Mouse (Mus musculus) erythroblast, adult 5-6 weeks (primary cell): ENCODE measurements around the gene Eps15l1. TPM values are rescaled to one million over a fixed set of nuclear protein-coding genes. Genes with fewer than 3 reads are reported as not detected.

Experiments
- ATAC-seq: replicated peaks from 2 replicates; pipeline ENCODE4 v1.8.0; 2016; ENCODE audit warnings: moderate number of reproducible peaks, mild to moderate bottlenecking, moderate TSS enrichment, inconsistent platforms; ENCODE audit not compliant: poor library complexity, low FRiP score, severe bottlenecking
- total RNA-seq, 2 experiments: library from RNA; stranded (forward) in 1 of 2; stranded (reverse) in 1 of 2; fragments of 150-400 nt in 1 of 2; fragments of 200-764, 138-1000 nt in 1 of 2; gene quantifications; 2 replicates each; pipeline versions ENCODE4 v1.2.3 to v1.2.4; 2015 to 2017; ENCODE audit warnings: low replicate concordance in 2 of 2

Eps15l1 gene
- total RNA-seq, 2 experiments from 2014 or later, result 51.5 to 59.4 TPM

DNA sequence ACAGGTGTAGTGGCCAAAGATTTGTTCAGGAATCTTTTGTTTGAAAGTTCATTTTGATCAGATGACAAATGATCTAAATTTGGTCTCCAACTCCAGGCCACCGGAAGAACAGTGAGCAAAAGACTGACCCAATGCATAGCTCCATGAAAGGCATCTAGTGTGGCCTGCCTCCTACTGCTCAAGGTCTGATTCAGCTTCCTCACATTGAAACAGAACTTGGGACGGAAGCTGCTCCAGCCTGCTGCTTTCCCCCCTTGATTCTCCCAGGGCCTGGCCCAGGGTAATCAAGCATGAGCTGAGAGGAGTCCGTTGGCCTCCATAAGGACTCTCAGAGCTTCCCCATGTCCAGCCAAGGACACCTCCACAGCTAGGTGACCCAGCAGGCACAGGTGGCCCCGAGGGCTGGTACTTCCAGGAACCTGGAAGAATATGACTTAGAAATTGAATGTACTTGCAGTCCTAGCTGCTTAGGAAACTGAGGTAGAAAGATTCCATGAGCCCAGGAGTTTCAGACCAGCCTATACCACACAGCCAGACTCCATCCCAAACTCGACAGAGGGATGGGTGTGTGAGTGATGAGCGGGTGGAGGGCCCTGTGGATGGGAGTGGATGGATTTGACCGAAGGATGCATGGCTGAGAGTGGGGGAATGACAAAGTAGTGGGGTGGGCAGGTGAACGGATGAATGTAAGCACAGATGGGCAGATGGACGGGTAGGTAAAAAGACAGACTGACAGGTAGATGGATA lies 120.4 kb downstream of the Eps15l1 start:
- ATAC-seq, result no peak

DNA sequence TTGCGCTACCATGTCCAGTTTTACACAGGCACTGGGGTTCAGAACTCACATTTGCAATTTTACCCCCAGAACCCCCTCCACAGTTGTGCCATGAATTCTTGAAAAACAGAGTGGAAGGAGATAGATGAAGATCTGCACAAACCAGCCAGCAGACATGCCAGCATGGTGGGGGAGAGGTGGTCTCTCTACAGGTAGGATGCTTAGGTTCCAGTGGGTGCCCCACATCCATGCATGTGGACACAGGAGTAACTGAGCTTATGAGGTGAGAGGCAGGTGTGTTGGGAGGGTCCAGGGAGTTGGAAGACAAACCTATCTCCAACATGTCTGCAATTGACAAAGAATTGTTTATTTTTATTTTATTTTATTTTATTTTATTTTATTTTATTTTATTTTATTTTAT lies 122.3 kb downstream of the Eps15l1 start:
- no peak for ATAC-seq

GRCm38 (mm10) chr8:72296561-72296960 lies 124.7 kb downstream of the Eps15l1 start:
- no peak for ATAC-seq

DNA sequence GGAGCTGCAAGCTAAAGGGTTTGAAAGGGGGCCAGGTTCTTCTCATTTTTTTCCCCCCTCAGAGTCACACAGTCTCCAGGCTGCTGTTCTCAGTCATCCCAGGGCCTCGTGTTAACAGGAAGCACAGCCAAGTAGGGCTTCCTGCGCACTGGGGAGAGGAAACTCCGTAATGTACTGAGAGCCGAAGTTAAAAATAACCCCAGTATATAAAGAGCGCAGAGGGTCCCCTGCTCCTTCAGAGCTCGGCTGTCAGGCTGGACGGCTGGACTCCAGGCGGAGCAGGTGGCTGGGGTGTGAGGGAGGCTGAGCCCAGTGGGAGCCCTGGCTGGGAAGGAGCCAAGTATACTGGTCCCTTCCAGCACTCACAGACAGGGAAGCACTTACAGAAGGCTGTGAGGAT lies 125.6 kb downstream of the Eps15l1 start:
- ATAC-seq, result no peak

GRCm38 (mm10) chr8:72295125-72295524 lies 126.1 kb downstream of the Eps15l1 start:
- no peak for ATAC-seq

- no peak for ATAC-seq
Observed at GRCm38 (mm10) chr8:72293309-72293708, 128.0 kb downstream of the Eps15l1 start.

DNA sequence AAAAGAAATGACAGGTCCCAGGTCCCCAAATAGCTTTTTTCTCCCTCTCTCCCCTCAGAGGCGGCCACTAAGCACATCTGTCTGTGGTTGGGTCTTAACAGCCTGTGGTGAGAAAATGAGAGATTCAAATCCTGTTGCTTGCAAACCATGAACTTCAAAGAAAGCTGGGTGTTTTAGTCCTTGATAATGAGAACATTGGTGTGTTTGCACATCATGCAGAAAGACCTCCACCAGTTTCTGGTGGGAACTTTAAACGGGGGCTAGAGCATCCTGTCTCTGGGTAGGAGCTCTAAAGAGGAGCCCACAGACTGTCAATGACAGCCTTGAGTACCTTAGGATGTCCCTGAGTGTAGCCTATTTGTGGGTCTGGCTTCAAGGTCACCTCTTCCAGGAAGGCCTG lies 130.2 kb downstream of the Eps15l1 start:
- no peak for ATAC-seq

Other genes starting within 250 kb of the Eps15l1 start
- 0.77 and 4.4 TPM in 2 replicates for gene Hsh2d, start 231.8 kb downstream of the Eps15l1 start, total RNA-seq (2015; ENCODE audit: low replicate concordance)
- gene Hsh2d, start 231.8 kb downstream of the Eps15l1 start, total RNA-seq (2017; ENCODE audit: low replicate concordance), result 1.7 and 2.8 TPM in 2 replicates
- 1.7 TPM in 1 of 2 replicates, not detected in the other for gene Cib3, start 208.6 kb downstream of the Eps15l1 start, total RNA-seq (2015; ENCODE audit: low replicate concordance)
- 1.8 and 5.4 TPM in 2 replicates for gene Cib3, start 208.6 kb downstream of the Eps15l1 start, total RNA-seq (2017; ENCODE audit: low replicate concordance)
- gene Gm11034, start 207.8 kb downstream of the Eps15l1 start, total RNA-seq (2015; ENCODE audit: low replicate concordance), result not detected in 2 replicates
- not detected in 2 replicates for gene Gm11034, start 207.8 kb downstream of the Eps15l1 start, total RNA-seq (2017; ENCODE audit: low replicate concordance)
- 31.1 and 32.9 TPM in 2 replicates for gene Fam32a, start 201.7 kb downstream of the Eps15l1 start, total RNA-seq (2015; ENCODE audit: low replicate concordance)
- 30.3 and 36.4 TPM in 2 replicates for gene Fam32a, start 201.7 kb downstream of the Eps15l1 start, total RNA-seq (2017; ENCODE audit: low replicate concordance)
- 36.9 and 46.8 TPM in 2 replicates for gene Ap1m1, start 181.4 kb downstream of the Eps15l1 start, total RNA-seq (2015; ENCODE audit: low replicate concordance)
- gene Ap1m1, start 181.4 kb downstream of the Eps15l1 start, total RNA-seq (2017; ENCODE audit: low replicate concordance), result 15.7 and 22.7 TPM in 2 replicates
- gene Gm10282, start 116.2 kb downstream of the Eps15l1 start, total RNA-seq (2015; ENCODE audit: low replicate concordance), result 22.9 and 31.8 TPM in 2 replicates
- 14.9 and 39.9 TPM in 2 replicates for gene Gm10282, start 116.2 kb downstream of the Eps15l1 start, total RNA-seq (2017; ENCODE audit: low replicate concordance)
- 8.1 and 11.7 TPM in 2 replicates for gene Klf2, start 102.4 kb downstream of the Eps15l1 start, total RNA-seq (2015; ENCODE audit: low replicate concordance)
- 3.4 and 4.6 TPM in 2 replicates for gene Klf2, start 102.4 kb downstream of the Eps15l1 start, total RNA-seq (2017; ENCODE audit: low replicate concordance)
- not detected in 2 replicates for gene Calr3, start 22.4 kb upstream of the Eps15l1 start, total RNA-seq (2015; ENCODE audit: low replicate concordance)
- gene Calr3, start 22.4 kb upstream of the Eps15l1 start, total RNA-seq (2017; ENCODE audit: low replicate concordance), result 0.77 TPM in 1 of 2 replicates, not detected in the other
- gene 1700030K09Rik, start 22.4 kb upstream of the Eps15l1 start, total RNA-seq (2015; ENCODE audit: low replicate concordance), result 0.38 and 0.63 TPM in 2 replicates
- 0.60 and 2.4 TPM in 2 replicates for gene 1700030K09Rik, start 22.4 kb upstream of the Eps15l1 start, total RNA-seq (2017; ENCODE audit: low replicate concordance)
- 25.7 and 29.0 TPM in 2 replicates for gene Cherp, start 53.8 kb upstream of the Eps15l1 start, total RNA-seq (2015; ENCODE audit: low replicate concordance)
- 6.0 and 7.7 TPM in 2 replicates for gene Cherp, start 53.8 kb upstream of the Eps15l1 start, total RNA-seq (2017; ENCODE audit: low replicate concordance)
- 11.3 and 11.9 TPM in 2 replicates for gene Slc35e1, start 71.2 kb upstream of the Eps15l1 start, total RNA-seq (2015; ENCODE audit: low replicate concordance)
- 18.8 and 21.6 TPM in 2 replicates for gene Slc35e1, start 71.2 kb upstream of the Eps15l1 start, total RNA-seq (2017; ENCODE audit: low replicate concordance)
- 4.2 and 4.8 TPM in 2 replicates for gene Med26, start 126.8 kb upstream of the Eps15l1 start, total RNA-seq (2015; ENCODE audit: low replicate concordance)
- 3.2 and 3.8 TPM in 2 replicates for gene Med26, start 126.8 kb upstream of the Eps15l1 start, total RNA-seq (2017; ENCODE audit: low replicate concordance)
- gene Smim7, start 149.6 kb upstream of the Eps15l1 start, total RNA-seq (2015; ENCODE audit: low replicate concordance), result 15.9 and 46.7 TPM in 2 replicates
- 21.3 and 22.9 TPM in 2 replicates for gene Smim7, start 149.6 kb upstream of the Eps15l1 start, total RNA-seq (2017; ENCODE audit: low replicate concordance)
- 1.7 and 2.1 TPM in 2 replicates for gene Tmem38a, start 150.6 kb upstream of the Eps15l1 start, total RNA-seq (2015; ENCODE audit: low replicate concordance)
- gene Tmem38a, start 150.6 kb upstream of the Eps15l1 start, total RNA-seq (2017; ENCODE audit: low replicate concordance), result 2.2 TPM in 1 of 2 replicates, not detected in the other
- 0.58 and 0.84 TPM in 2 replicates for gene Nwd1, start 225.3 kb upstream of the Eps15l1 start, total RNA-seq (2015; ENCODE audit: low replicate concordance)
- 0.14 and 1.3 TPM in 2 replicates for gene Nwd1, start 225.3 kb upstream of the Eps15l1 start, total RNA-seq (2017; ENCODE audit: low replicate concordance)